Comparison of ENCODE assay signal across 12 mouse cellular contexts in the genomic region with DNA sequence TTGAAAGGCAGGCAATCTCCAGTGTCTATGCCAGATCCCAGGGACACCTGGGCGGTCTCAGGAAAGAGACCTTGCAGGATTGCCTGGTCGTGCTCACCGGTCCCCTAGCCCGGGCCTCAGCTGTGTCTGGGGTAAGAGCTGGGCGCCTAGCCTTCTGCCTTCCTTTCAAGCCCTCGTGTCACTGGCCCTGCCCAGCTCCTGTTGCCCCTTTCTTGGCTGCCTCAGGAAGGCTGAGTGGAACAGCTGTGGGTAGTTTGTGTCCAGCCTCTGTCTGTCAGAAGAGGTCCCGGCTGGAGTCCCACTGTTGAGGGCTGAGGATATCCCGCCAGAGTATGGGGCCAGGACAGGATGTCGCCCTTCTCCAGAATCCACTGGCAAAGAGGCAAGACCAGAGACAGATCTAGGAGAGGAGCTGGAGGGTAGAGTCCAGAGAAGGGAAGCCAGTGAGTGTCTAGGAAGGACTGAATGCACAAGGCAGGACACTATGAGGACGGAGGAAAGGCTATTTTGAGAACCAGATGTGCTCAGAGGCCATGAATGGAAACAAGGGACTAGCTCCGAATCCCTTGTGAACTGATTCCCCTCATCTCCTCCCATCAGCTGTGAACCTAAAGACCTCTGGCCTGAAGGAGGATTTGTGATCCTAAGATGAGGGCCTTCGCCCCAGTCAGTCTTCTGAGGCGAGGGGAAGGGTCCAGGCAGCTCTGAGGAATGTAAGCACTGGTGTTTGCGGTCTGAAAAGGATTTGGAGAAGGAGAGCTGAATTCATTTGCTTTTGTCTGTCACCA. TPM values are rescaled to one million over a fixed set of nuclear protein-coding genes. Genes with fewer than 3 reads are reported as not detected.
A peak's percentile ranks its signal among the peaks of the same experiment; 100 is the strongest.
DNase-seq lines count a peak whose midpoint lies in the region; ATAC-seq and TF ChIP-seq lines count a peak whose summit lies in the region.
"Had no signal": no experiment of that assay in that cellular context is flagged by ENCODE, and none has a peak within 500 bp of the region (broad histone marks: within the 10 kb centered on the region; RNA-seq: fewer than 3 reads in every experiment).

No protein-coding gene starts in this region.

- peaks cover 15% of the 10 kb centered on the region for H3K27me3 ChIP-seq in ES-Bruce4 (ENCODE audit: control insufficient read depth, insufficient read depth, low read length, poor library complexity, severe bottlenecking)
- H3K27me3 ChIP-seq in heart, postnatal 0 days (ENCODE audit: control insufficient read depth, insufficient read depth, low read length), result peaks cover 28% of the 10 kb centered on the region
- H3K27me3 ChIP-seq in midbrain, embryonic 10.5 days (ENCODE audit: low read depth, poor library complexity, severe bottlenecking), result no peaks in the 10 kb centered on the region; the same call in 1 of the 2 replicates

- H3K4me2 ChIP-seq in heart, postnatal 0 days (ENCODE audit: low read depth, low read length), result peak overlapping the region; percentile 73

- WGBS in heart, postnatal 0 days, result 55% methylated on average over 14 of the region's 14 CpGs
- 16% methylated on average over 14 of the region's 14 CpGs for WGBS in midbrain, embryonic 10.5 days

- H3K9me3 ChIP-seq in ES-Bruce4 (replicated peaks; ENCODE audit: control insufficient read depth, insufficient read depth, low read length, poor library complexity, severe bottlenecking), result no peaks in the 10 kb centered on the region
- no peaks in the 10 kb centered on the region for H3K9me3 ChIP-seq in heart, postnatal 0 days (replicated peaks; ENCODE audit: control insufficient read depth, low read length)
- no peaks in the 10 kb centered on the region for H3K9me3 ChIP-seq in midbrain, embryonic 10.5 days (replicated peaks)

- ATAC-seq in heart, postnatal 0 days (ENCODE audit: insufficient read depth, low read depth), result no peak

- no peak overlapping the region for H3K9ac ChIP-seq in ES-Bruce4 (ENCODE audit: low read depth, poor library complexity, severe bottlenecking)
- H3K9ac ChIP-seq in heart, postnatal 0 days (replicated peaks; ENCODE audit: low read depth, low read length), result 0 out of 2 replicates have a peak overlapping the region, but pooled peaks have one; percentile 8

- H3K36me3 ChIP-seq in ES-Bruce4 (ENCODE audit: control insufficient read depth, insufficient read depth, low read length, poor library complexity, severe bottlenecking), result no peaks in the 10 kb centered on the region
- no peaks in the 10 kb centered on the region for H3K36me3 ChIP-seq in heart, postnatal 0 days (replicated peaks; ENCODE audit: control insufficient read depth, insufficient read depth, low read length)
- H3K36me3 ChIP-seq in midbrain, embryonic 10.5 days, result peaks cover 59% of the 10 kb centered on the region

- peaks cover 1% of the 10 kb centered on the region for H3K4me1 ChIP-seq in ES-Bruce4 (ENCODE audit: control insufficient read depth, insufficient read depth, low read length)
- 0 out of 2 replicates have a peak, but pooled peaks cover 11% of the 10 kb centered on the region for H3K4me1 ChIP-seq in heart, postnatal 0 days (ENCODE audit: control insufficient read depth, insufficient read depth)
- H3K4me1 ChIP-seq in midbrain, embryonic 10.5 days, result peaks cover 83% of the 10 kb centered on the region

- peak; percentile 18 for DNase-seq in gastrocnemius, adult 2 months
- DNase-seq in gastrocnemius, postnatal 14 days, result no peak
- no peak for DNase-seq in heart, postnatal 0 days (ENCODE audit: low spot score)
- DNase-seq in midbrain, embryonic 10.5 days (ENCODE audit: low spot score), result no peak
- DNase-seq in MN1 (ENCODE audit: low spot score), result no peak
- DNase-seq in thymus, postnatal 36 days, result no peak
- no peak for DNase-seq in gastrocnemius, postnatal 36 days
- DNase-seq: cerebellum, adult 18-20 months; spleen, adult 18-20 months had no signal

- H3K27ac ChIP-seq in gastrocnemius, adult 2 months, result peak overlapping the region; percentile 84
- H3K27ac ChIP-seq in ES-Bruce4 (ENCODE audit: insufficient read depth, low read length), result peak overlapping the region; percentile 36; the same call in 1 of the 2 replicates
- H3K27ac ChIP-seq in heart, postnatal 0 days (ENCODE audit: low read depth), result peak overlapping the region; percentile 14
- H3K27ac ChIP-seq in midbrain, embryonic 10.5 days (replicated peaks), result peak overlapping the region; percentile 98

- no peak for TF ChIP-seq POLR2A in ES-Bruce4 (IDR thresholded peaks at IDR 0.05; ENCODE audit: insufficient read depth, low read length)

- TF ChIP-seq EP300 in ES-Bruce4 (IDR thresholded peaks at IDR 0.05; ENCODE audit: insufficient read depth, low read depth, low read length), result no peak
- TF ChIP-seq EP300 in heart, postnatal 0 days (IDR thresholded peaks at IDR 0.05; ENCODE audit: low read depth), result no peak

- H3K4me3 ChIP-seq in gastrocnemius, adult 2 months, result peak overlapping the region; percentile 71
- H3K4me3 ChIP-seq in ES-Bruce4 (ENCODE audit: low read depth, low read length), result no peak overlapping the region
- H3K4me3 ChIP-seq in heart, postnatal 0 days (ENCODE audit: low read depth, low read length), result peak overlapping the region; percentile 59
- peak overlapping the region; percentile 97 for H3K4me3 ChIP-seq in midbrain, embryonic 10.5 days

- intact Hi-C loops in gastrocnemius, adult 2 months (cut with DNase I), result loop anchor here (5.0 kb wide), 1 partner anchor 41 kb away; the partner anchor contains the start of genes Isg20l2 and Rrnad1
- intact Hi-C loops in gastrocnemius, postnatal 14 days (cut with DNase I; ENCODE audit: low total_unique reads), result no loop called here
- intact Hi-C loops in gastrocnemius, postnatal 36 days (cut with DNase I), result loop anchor here (5.0 kb wide), 1 partner anchor 41 kb away; the partner anchor contains the start of genes Isg20l2 and Rrnad1

- no peak for TF ChIP-seq CTCF in gastrocnemius, adult 2 months (IDR thresholded peaks at IDR 0.05)
- TF ChIP-seq CTCF in ES-Bruce4 (IDR thresholded peaks at IDR 0.05; ENCODE audit: low read depth, low read length), result no peak
- TF ChIP-seq CTCF in heart, postnatal 0 days (IDR thresholded peaks at IDR 0.05; ENCODE audit: low read depth), result no peak

RNA-seq across cellular contexts. Expression of gene Nes, which starts 2.9 kb away (rescaled TPM):
- total RNA-seq in gastrocnemius, adult 2 months (2021), result 10 to 100 TPM in 1 of 2 experiments, 1 to 10 TPM in 1; 9.1 to 17.2 TPM
- total RNA-seq in gastrocnemius, postnatal 14 days (2021), result 10 to 100 TPM; 37.2 to 51.2 TPM
- polyA plus RNA-seq in ES-Bruce4 (2011; ENCODE audit: insufficient read depth, insufficient read length, low read depth, missing spikeins), result 34.5 and 36.0 TPM in 2 replicates
- 17.2 and 35.7 TPM in 2 replicates for total RNA-seq in heart, postnatal 0 days (2014; rRNA removed; ENCODE audit: low replicate concordance)
- polyA plus RNA-seq in heart, postnatal 0 days (2015; fragmentation: Nextera tagmentation; extraction: Ambion mirVana), result 9.1 and 9.9 TPM in 2 replicates
- 125 and 158 TPM in 2 replicates for polyA plus RNA-seq in midbrain, embryonic 10.5 days (2016; fragmentation: Nextera tagmentation; extraction: Ambion mirVana)
- 10 to 100 TPM; 15.4 to 20.5 TPM for total RNA-seq in gastrocnemius, postnatal 36 days (2021)

RNA-seq across cellular contexts. Expression of gene Crabp2, which starts 25.3 kb away (rescaled TPM):
- under 1 TPM in 1 of 2 experiments, not detected in 1; 0.42 TPM for total RNA-seq in gastrocnemius, adult 2 months (2021)
- under 1 TPM; 0.31 to 0.33 TPM for total RNA-seq in gastrocnemius, postnatal 14 days (2021)
- polyA plus RNA-seq in ES-Bruce4 (2011; ENCODE audit: insufficient read depth, insufficient read length, low read depth, missing spikeins), result 11.9 and 12.0 TPM in 2 replicates
- total RNA-seq in heart, postnatal 0 days (2014; rRNA removed; ENCODE audit: low replicate concordance), result 0.53 TPM in 1 of 2 replicates, not detected in the other
- polyA plus RNA-seq in heart, postnatal 0 days (2015; fragmentation: Nextera tagmentation; extraction: Ambion mirVana), result 0.37 and 0.62 TPM in 2 replicates
- polyA plus RNA-seq in midbrain, embryonic 10.5 days (2016; fragmentation: Nextera tagmentation; extraction: Ambion mirVana), result 562 and 684 TPM in 2 replicates
- under 1 TPM; 0.37 to 0.48 TPM for total RNA-seq in gastrocnemius, postnatal 36 days (2021)
- total RNA-seq: hematopoietic stem cell, adult 5-6 weeks; megakaryocyte progenitor cell, adult 5-6 weeks had no signal

RNA-seq across cellular contexts. Expression of gene Bcan, which starts 26.2 kb away (rescaled TPM):
- total RNA-seq in gastrocnemius, adult 2 months (2021), result not detected
- total RNA-seq in gastrocnemius, postnatal 14 days (2021), result under 1 TPM; 0.08 to 0.16 TPM
- 1.1 TPM in 2 replicates for polyA plus RNA-seq in ES-Bruce4 (2011; ENCODE audit: insufficient read depth, insufficient read length, low read depth, missing spikeins)
- not detected in 2 replicates for total RNA-seq in heart, postnatal 0 days (2014; rRNA removed; ENCODE audit: low replicate concordance)
- polyA plus RNA-seq in heart, postnatal 0 days (2015; fragmentation: Nextera tagmentation; extraction: Ambion mirVana), result 0.04 TPM in 1 of 2 replicates, not detected in the other
- polyA plus RNA-seq in midbrain, embryonic 10.5 days (2016; fragmentation: Nextera tagmentation; extraction: Ambion mirVana), result 0.41 and 0.86 TPM in 2 replicates
- total RNA-seq in gastrocnemius, postnatal 36 days (2021), result under 1 TPM; 0.08 to 0.17 TPM
- total RNA-seq: hematopoietic stem cell, adult 5-6 weeks; megakaryocyte progenitor cell, adult 5-6 weeks had no signal

RNA-seq across cellular contexts. Expression of gene Rrnad1, which starts 43.3 kb away (rescaled TPM):
- total RNA-seq in gastrocnemius, adult 2 months (2021), result 1 to 10 TPM; 4.7 to 5.0 TPM
- total RNA-seq in gastrocnemius, postnatal 14 days (2021), result 1 to 10 TPM; 3.6 to 3.9 TPM
- polyA plus RNA-seq in ES-Bruce4 (2011; ENCODE audit: insufficient read depth, insufficient read length, low read depth, missing spikeins), result 14.9 and 18.8 TPM in 2 replicates
- 14.5 and 56.8 TPM in 2 replicates for total RNA-seq in heart, postnatal 0 days (2014; rRNA removed; ENCODE audit: low replicate concordance)
- 7.9 and 8.0 TPM in 2 replicates for polyA plus RNA-seq in heart, postnatal 0 days (2015; fragmentation: Nextera tagmentation; extraction: Ambion mirVana)
- 18.6 and 21.6 TPM in 2 replicates for polyA plus RNA-seq in midbrain, embryonic 10.5 days (2016; fragmentation: Nextera tagmentation; extraction: Ambion mirVana)
- total RNA-seq in gastrocnemius, postnatal 36 days (2021), result 1 to 10 TPM; 3.0 to 4.1 TPM

RNA-seq across cellular contexts. Expression of gene Isg20l2, which starts 43.7 kb away (rescaled TPM):
- total RNA-seq in gastrocnemius, adult 2 months (2021), result 1 to 10 TPM; 7.6 to 8.1 TPM
- total RNA-seq in gastrocnemius, postnatal 14 days (2021), result 1 to 10 TPM; 9.0 to 9.6 TPM
- 64.3 and 68.4 TPM in 2 replicates for polyA plus RNA-seq in ES-Bruce4 (2011; ENCODE audit: insufficient read depth, insufficient read length, low read depth, missing spikeins)
- total RNA-seq in heart, postnatal 0 days (2014; rRNA removed; ENCODE audit: low replicate concordance), result 8.2 and 24.0 TPM in 2 replicates
- 14.2 and 16.2 TPM in 2 replicates for polyA plus RNA-seq in heart, postnatal 0 days (2015; fragmentation: Nextera tagmentation; extraction: Ambion mirVana)
- polyA plus RNA-seq in midbrain, embryonic 10.5 days (2016; fragmentation: Nextera tagmentation; extraction: Ambion mirVana), result 81.6 and 81.9 TPM in 2 replicates
- total RNA-seq in gastrocnemius, postnatal 36 days (2021), result 1 to 10 TPM; 6.2 to 8.0 TPM

Comparison
In these comparisons a context has a peak if more than half of its experiments do, and no peak if none do; other contexts are left out.
1. H3K27ac ChIP-seq: peak in every context shown above with its lines; median percentile 98 in midbrain, embryonic 10.5 days; 84 in gastrocnemius, adult 2 months; 36 in ES-Bruce4; 14 in heart, postnatal 0 days.